Mouse (Mus musculus) lung, adult 18-20 months (tissue): ENCODE results near the gene Samd15.

Experiments used
- DNase-seq, 2 experiments: peaks; one replicate each; pipeline ENCODE4 v3.0.0; 2022; ENCODE audit warnings: mixed read lengths in 2 of 2

Samd15 gene

DNA sequence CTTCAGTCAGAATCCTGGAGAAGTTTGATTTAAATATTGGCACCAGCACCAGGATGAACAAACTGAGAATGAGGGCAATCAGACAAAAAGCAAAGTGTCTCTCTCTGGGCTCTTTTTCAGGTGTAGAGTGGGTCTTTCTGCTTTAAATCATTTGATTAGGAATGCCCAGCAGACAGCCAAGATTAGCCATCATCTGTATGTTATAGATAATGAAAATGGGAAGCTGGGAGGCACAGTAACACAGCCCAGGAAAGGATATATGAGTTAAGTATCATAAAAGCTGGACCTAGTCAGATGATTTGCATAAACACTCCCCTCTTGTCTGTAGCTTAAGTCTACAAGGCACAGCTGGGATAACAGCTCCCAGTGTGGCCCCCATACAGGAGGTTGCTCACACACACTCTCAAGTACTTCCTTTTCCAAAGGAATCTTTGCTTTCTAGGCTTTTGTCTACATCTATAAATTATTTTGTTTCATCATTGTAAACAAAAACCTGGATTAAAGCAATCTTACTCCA, 30.9 kb downstream of the Samd15 start:
- DNase-seq: no peak

DNA sequence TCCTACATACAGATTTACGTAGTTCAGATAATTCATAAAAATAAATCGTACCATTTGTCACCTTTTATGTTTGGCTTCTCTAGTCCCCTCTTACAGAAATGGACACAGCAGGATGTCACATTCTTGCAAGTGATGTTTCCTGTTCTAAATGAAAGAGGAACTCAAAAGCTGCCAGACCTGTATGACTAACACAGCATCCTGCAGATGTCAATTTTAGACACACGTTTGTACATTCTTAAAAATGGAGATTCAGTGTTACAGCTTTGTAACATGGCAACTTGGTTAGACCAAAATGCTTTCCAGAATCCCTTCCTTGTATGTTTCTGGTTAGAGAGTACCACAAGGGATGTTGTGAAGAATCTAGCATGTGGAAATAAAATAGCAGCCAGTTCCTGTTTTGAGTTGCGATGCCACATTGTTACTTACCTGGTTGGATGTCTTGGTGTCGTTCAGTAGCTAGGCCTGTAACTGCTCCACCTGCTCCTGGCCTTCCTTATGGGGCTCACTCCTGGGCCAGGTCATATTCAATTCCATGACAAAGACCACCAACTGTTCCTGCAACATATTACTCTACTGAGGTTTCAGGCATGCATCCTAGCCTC, 37.5 kb downstream of the Samd15 start:
- DNase-seq: no peak

DNA sequence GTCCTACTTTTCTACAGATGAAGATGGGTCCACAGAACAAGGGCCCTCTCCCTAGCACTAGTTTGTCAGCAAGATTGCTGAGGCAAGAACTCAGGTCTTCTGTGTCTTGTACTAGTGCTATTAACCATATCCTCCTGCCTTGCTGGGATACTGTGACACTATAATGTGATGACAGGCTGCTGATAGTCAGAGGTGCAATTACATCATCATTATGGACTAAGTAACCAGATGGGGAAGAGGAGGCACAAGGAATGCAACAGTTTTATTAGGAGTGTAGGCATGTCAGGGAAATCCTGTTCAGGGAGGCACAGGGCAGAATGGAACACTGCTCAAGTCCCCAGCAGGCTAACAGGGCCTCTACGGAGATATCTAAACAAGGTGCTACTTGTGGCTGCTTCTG, 39.1 kb downstream of the Samd15 start, which contains the start of gene Noxred1:
TSS of gene Noxred1 (minus strand) at position 101 of the 400 bp plus-strand sequence.
- DNase-seq: no peak

DNA sequence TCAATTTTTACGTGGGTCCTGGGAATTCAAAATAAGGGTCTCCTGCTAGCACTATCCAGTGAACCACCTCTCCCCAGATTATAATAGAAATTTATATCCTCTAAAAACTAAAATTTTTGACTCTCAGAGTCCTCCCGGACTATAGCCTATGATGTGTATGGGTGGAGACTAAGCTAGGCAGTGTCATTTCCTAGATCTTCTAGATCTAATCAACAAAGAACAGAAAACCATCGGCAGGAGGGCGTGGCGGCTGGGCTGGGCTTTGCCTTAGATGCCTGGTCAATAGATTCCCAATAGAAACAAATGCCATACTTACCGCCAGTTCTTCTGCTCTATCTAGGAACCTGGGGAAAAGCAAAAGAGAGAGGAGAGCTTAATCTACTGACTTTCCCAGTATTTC, 50.6 kb downstream of the Samd15 start:
- no peak for DNase-seq

DNA sequence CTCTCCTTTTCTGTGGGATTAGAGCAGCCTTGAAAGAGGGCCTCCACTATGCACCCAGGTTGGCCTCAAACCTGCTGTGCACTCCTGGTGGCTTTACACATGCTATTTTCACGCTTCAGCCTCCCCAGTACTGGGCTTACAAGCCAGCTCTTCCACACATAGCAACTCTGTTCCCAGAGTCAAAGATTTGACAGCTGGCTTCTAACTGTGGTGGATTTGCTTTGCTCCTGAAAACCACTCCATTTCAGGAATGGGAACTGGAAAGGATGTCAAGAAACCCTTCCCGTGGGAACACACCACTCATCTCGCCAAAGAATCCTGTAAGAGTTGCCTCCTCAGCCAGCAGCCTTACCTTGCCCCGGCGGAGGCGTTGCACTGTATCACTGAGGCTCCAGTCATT, 54.4 kb downstream of the Samd15 start:
- no peak for DNase-seq

DNA sequence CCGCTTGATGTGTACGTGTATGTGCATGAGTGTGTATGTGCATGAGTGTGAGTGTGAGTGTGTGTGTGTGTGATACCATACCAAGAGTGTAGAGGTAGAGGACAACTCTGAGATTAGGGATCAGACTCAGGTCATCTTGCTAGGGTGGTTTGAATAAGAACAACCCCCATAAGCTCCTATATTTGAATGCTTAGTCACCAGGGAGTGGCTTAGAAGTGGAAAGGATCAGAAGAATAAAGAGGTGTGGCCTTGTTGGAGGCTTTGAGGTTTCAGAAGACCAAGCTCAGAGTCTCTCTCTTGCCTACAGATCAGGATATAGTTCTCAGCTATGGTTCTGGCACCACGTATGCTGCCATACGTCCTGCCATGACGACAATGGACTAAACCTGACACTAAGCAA, 57.1 kb downstream of the Samd15 start:
- no peak for DNase-seq

DNA sequence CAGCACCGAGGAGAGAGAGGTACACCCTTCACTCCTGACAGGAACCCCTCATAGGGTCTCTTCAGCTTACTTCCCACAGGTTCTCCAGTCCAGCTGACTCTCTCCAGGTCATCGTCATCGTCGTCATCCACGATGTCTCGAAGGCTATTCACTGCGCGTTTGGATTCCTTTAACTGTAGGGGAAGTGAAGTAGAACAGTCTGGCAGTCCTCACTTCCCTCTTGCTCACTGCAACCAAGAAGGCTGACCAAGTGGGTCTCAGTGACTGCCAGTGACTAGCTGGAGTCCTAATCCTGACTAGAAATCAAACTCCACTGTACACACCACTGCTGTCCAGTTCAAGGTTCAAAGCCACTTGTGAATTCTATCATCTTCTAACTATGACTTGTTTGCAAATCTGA, 61.0 kb downstream of the Samd15 start:
- no peak for DNase-seq
